Mouse (Mus musculus) thymus, postnatal 0 days (tissue): Measurements from ENCODE around the gene Cachd1. TPM values are rescaled to one million over a fixed set of nuclear protein-coding genes. Genes with fewer than 3 reads are reported as not detected.

Source experiments
- DNase-seq: peaks from one replicate; pipeline ENCODE4 v3.0.0-alpha.2; 2015; ENCODE audit warnings: low spot score
- polyA plus RNA-seq: library from polyadenylated mRNA; unstranded; fragments of >200 nt; fragmentation: Nextera tagmentation; extraction: Ambion mirVana; gene quantifications from 2 replicates; pipeline ENCODE4 v1.2.1, GENCODE M21; 2015

Gene Cachd1
- polyA plus RNA-seq, result 3.5 and 3.9 TPM in 2 replicates

DNA sequence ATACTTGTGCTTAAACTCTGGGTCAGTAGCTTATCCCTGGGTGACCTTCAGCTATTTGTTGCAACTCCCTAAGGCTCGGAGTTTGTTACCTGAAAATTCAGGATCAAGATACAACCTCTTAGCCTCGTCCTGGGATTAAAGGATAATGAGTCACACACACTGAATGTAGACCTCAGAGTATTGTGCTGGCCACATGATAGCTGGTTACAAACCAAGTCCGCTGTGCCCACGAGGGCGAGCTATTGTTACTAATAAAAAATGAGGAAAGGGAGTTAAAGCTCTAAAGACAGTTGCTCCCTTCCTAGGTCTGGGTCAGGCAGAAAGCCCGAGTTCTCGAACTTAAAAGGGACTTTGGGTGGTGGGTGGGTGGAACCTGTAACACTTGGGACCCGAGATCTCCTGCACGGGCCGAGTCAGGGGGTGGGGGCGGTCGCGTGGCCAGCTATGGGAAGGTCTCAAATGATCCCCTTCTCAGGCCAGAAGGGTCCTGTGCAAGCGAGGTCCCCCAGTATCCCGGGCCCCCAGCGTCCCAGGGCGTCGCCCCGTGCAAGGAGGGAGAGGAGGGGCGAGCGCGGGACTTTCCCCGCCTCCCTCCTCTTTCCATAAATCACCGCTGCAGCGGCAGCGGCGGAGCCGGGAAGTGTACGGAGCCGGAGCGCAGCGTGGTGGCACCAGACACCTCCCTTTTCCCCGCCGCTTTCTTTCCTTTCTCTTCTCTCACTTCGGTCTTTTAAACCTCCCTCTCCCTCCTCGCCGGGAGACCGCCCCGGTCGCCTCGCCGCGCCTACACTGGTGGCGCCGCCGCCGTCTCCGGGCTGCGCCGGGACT, at the start of gene Cachd1:
Gene Cachd1 (plus strand): TSS at position 633 of the 828 bp plus-strand sequence.
- no peak for DNase-seq

DNA sequence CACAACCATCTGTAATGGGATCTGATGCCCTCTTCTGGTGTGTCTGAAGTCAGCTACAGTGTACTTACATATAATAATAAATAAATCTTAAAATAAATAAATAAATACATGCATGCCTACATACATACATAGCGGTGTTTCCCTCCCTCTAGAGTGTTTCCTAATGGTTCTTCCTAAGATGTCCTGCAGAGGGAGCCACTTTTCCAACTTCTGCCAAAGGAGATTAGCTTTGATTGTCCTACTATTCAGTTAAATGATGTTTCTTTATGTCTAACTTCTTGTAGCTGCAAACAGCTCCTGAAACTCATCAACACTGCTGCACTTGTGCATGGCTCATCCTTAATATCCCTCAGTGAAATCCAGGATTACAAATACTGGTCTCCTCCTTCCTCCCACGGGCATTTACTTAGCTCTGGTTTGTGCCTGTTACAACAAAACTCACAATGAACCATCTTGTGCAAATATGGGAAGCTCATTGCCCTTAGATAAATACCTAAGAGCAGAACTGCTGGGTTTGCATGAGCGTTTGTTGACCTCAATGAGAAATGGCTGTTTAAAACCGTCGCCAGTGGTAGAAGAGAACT, 47.5 kb upstream of the Cachd1 start:
- no peak for DNase-seq

DNA sequence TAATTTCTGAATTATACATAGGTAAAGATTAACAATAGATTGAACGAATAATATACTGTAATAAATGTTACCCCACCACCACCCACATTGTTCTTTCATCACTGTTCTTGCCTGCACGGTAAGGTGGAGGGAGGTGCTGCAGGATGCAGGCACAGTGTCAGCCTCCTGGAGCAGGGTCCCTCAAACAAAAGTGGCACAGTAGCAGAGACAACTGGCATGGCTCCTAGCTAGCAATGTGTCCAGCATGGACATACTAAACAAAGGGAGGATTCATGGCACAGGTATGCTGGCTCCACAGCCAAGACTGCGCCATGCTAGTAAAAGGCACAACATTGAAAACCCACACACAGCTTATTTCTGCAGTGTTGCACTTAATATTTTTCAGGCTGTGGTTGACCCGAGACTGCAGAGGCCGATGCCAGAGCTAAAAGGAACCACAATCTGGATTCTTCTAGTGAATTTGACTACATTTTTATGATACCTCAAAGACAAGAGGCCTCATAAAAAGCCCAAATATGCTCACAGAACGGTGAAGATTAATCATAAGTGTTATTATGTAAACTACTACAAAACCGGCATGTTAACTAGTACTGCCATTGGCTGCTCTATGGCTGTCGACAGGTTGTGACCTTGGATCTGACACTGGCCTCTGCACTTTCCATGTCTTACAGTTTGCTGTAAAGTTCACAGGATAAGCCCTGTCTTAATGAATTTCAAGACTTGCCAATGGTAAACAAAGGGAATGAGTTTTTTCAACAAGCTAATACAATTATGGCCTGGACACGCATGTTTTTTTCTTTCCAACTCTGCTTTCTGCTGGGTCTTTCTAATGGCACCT, 41.2 kb upstream of the Cachd1 start:
- no peak for DNase-seq

DNA sequence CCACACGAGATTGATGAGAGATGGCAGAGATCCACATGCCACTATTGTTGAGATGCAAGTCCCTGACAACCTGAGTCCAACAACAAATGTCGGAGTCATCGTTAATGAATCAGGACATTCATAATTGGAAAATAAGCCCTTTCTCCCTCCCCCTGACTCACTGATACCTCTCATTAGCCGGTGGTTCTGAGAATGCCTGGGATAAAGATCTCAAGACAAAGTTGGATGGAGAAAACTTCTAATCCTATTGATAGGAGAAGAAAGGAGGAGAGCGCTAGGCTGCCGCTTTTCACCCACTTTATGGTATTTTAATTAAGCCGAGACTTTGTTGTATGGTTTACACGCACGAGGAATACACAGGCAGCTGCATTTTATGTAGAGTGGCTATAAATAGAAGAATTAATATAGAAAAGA, 40.5 kb upstream of the Cachd1 start:
- DNase-seq, result no peak

DNA sequence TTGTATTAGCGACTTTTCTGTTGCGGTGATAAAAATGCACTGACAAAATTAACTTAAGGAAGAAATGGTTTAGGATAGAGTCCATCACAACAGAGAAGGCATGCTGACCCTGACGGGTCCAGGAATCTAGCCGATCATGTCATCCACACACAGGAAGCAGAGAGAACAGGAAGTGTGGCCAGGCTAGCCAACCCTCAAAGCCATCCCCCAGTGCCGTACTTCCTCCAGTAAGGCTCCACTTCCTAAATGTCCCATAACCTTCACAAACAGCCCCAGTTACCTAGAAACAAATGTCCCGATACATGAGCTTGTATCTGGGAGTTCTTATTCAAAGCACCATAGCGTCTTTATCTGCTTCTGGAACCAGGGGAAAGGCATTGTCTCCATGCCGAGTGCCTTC, 32.9 kb upstream of the Cachd1 start:
- no peak for DNase-seq

DNA sequence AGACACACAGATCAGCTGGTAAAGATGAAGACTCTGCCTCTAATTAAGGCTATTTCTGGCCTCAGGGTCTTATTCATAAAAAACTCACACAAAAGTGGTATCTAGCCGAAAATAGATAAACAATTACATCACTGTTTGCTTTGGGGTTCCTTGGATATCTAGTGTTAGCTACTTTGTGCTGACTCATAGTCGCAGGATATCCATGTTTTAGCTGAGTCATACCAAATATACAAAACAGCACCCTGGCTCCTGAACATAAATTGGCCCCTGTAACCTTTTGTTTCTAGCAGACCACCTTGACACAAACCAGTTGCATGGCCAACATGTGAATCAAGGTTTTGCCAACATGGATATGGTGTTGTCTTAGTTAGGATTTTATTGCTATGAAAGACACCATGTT, 24.2 kb upstream of the Cachd1 start:
- DNase-seq, result no peak

DNA sequence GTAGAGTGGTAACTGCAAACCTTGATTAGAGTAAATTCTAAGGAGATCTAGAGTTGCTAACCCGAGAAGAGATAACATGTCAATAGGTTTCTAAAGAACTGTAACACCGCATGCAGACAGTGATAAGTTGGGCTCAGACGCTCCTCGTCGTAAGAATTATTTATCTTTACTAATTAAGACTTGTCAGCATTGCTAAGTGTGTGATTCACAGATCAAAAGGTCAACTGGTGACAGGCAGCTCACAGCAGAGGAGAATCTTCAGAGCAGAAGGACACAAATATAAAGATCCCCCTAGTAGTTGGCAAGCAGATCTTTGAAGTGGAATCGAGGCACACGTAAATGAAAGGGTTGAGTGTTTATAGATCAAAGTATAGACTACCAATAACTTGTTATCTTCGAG, 20.8 kb upstream of the Cachd1 start:
- no peak for DNase-seq

DNA sequence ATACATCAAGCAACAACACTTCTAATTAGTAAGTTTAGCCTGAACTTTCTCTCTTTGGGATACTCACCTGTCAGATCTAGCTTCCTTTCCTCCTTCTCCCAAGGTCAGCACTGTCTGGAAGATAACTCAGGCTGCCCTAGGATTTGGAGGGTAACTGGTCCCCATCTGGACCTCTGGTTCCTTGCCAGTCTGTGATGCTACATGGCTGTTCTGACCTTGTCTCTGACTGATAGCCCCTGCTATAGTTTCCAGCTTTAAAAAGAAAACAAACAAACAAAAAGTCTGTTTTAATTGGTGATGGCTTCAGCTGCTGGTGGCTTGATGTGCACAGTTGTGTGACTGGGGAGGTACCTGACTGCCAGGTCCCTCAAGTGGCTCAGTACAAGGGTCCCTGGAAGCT, 20.0 kb upstream of the Cachd1 start:
- DNase-seq, result no peak

DNA sequence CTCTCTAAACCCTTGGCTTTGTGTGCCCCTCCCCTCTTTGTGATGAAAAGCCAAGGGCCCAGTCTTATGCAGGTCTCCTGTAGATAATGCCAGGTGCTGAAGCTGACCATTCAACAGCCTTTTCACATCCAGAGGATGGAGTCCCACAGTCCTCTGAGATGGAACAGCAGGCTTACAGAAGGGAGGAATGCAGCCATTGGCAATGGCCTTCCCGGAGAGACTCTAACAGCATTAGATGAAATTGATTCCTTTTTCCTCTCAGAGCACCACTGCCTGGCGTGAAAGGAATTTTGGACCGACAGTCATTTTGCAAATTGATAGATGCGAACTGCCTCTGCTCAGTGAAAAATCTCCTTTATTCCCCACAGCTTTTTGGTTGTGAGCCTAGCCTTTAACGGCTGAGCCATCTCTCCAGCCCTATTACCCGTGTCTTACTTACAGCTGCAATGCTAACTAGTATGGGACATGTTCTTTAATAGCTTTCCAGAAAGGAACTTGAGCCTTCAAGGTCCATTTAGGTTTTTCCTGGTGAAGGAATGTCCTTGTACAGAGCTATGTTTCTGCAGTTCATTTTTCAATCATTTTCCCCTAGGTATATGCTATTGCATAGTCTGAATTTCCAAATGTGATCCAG, 18.1 kb upstream of the Cachd1 start:
- no peak for DNase-seq

DNA sequence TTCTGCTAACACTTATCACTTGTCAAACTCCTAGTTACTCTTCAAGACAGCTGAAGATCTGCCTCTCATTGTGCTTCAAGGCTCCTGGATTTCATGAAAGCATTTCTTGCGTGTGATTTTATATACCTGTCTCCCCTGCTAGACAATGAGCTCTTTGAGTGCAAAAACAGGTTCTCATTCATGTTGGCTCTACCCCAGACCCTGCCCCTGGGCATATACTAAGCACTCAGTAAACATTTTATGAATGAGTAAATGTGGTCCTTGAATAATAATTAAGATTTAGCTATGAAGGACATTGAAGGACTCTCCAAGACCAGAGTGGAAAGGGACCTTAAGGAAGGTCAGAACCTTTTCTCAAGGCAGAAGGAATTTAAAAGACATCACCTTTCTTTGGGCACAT, 16.9 kb upstream of the Cachd1 start:
- DNase-seq, result no peak

DNA sequence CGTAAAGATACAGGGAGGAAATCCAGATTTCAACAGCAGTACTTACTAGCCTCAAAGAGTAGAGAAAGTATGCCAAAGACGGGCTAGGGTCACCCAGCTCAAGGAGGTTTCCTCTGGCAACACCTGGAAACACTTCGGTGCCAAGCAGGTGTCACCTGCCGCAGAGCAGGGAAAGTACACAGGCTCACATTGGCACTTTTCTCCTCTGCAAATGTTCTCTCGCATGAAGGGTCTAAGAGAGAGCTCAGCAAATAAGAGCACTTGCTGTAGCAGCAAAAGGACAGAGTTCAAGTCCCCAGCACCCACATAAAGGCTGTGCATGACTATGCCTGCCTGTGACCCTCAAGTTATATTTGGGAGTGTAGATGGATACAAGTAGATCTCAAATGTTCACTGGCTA, 16.1 kb upstream of the Cachd1 start:
- DNase-seq, result no peak

DNA sequence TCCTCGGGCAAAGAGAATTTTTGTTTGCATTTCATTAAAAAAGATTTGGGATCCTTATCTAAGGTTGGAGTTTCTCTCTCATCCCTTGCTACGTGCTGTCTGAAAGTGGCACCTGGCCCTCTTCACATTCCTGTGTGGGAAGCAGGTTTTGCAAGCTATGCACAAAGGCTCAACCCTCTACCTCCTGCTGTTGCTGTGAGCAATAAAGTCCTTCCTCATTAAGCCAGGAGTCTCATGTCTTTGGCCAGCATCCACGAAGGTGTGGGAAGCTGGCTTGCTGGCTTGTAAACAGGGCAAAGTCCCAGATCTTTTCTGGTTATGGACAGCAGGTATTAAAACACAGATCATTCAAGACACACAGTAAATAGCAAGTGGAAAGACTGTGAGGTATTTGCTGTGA, 7.9 kb upstream of the Cachd1 start:
- DNase-seq, result no peak

DNA sequence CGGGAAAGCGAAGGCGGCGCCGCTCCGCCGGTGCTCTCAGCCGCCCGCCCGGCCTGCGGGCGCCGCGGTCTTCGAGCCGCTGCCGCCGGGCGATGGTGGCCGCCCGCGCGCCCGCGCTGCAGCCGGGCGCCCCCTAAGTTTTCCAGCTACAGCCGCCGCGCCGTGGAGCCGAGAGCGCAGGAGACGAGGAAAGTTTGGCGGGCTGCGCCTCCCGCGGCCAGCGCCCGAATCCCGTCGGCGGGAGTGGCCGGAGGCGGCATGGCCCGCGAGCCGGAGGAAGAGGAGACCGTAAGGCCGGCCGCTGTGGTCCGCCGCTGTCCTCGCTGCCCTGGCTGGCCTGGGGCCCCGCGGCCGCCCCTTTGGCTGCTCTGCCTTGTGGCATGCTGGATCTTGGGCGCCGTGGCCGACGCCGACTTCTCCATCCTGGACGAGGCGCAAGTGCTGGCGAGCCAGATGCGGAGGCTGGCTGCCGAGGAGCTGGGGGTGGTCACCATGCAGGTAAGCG, 448 bp downstream of the Cachd1 start:
- DNase-seq, result no peak

DNA sequence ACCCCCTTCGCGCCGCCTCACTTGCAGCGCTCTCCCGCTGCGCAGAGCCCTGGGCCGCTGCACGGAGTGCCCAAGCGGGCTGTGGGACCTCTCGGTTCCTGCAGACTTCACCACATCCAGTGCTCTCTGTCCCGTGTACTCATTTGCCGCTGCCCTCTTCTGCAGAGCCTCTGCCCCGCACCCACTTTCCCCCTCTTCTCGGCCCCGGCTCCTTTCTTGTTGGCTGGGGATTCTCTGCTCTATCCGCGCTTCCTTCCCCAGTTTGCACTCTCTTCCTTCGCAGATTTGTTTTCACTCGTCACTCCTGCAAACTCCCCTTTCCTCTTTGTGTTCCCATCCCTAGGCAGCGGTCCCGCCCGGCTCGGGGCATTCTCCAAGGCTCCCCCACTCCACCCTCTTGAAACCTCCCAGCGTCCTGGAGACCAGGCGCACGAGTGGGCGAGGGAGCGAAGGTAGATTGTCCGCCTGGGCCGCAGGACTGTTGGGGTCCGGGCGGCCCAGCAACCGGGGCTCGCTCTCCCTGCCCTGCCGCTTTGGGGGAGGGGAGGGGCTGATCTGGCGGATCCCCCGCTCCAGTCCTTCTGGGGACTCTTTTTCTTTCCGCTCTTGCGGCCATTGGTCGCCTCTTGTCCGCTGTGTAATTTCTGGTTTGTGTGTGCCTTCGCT, 1.0 kb downstream of the Cachd1 start:
- DNase-seq, result no peak

DNA sequence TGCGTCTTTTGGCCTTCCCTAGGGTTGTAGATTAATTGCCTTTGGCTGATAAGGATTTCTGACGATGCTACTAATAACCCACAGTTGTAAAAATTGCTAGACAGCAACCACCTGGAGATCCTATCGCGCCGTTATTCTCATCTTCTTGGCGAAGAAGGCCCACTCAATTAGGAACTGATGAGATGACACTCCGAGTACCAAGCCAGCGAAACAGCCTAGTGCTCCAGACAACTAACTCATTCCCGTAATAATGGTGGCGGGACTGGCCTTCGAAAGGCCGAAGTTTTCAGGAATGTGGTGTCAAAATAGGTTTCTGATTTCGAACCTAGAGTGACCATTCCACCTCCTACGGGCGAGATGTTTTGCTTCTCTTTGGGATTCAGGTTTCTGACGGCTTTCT, 1.6 kb downstream of the Cachd1 start:
- DNase-seq, result no peak

DNA sequence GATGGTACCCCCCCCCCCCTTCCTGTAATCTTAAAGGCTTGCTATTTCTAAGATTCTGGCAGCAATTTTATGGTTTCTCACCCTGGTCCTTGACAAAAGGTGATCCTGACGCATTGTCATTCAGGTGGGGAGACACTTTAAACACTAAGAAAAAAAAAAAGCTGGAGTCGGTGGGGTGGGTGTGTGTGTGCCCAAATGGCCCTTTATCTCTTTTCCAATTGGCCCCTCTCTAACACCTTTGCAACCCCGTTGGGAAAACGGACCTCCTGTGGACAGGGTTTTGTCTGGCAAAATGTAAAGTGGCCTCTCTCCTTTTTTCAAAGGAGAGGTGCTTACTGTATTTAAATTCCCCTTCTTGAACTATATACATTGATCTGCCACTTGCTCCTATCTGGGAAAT, 2.5 kb downstream of the Cachd1 start:
- DNase-seq, result no peak

DNA sequence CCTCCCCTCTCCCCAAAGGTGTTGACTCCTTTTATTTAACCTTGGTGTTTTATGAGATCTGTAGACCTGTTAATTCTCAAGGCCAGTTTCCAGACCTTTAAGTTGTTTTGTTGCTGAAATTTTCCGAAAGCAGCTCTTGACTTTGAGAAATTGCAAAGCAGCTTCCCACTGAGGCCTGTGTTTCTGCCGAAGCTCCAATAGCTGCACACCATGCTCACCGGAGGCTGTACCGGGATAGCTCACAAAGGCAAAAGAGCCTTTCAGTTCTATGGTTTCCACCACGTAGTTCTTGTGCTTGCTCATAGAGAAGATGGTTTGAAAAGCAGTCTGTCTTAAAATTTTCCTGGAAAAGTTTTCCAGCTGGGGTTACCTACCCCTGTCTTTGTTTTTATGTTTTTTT, 3.2 kb downstream of the Cachd1 start:
- DNase-seq, result no peak

DNA sequence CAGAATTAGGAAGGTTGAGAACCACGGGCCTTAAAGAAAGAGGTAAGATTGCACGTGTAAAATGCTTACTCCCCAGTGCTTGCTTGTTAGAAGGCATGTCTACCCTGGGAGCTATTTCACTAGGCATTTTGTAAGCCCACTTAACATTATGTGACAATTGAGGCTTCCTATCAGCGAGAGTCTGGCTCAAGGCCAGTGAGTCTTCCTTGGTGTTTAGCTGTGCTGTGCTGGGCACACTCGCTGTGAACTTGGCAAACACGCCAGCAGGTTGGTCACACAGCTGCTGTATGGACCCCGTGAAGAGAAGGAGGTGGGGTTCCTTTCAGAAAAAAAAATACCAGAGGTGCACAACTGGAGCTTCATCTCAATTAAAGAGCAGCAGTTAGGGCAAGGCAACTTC, 4.4 kb downstream of the Cachd1 start:
- no peak for DNase-seq

DNA sequence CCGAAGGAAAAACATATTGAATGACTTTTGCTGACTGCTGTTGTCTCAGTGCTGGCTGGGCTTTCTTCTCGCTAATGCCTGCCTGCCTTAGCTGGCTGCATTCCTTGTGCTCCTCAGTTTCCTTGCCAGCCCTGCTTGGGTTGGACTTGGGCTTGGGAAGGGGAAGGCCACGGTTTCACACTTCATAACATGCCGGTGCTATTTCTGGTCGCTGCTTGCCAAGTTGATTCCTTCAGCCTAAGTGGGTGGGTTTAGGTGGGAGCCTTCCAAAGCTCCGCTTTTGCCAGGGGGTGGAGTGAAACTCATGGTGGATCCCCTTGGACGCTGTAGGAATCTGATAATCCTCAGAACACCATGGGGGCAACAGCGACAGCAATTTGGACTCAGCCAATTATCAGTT, 5.9 kb downstream of the Cachd1 start:
- DNase-seq, result no peak

DNA sequence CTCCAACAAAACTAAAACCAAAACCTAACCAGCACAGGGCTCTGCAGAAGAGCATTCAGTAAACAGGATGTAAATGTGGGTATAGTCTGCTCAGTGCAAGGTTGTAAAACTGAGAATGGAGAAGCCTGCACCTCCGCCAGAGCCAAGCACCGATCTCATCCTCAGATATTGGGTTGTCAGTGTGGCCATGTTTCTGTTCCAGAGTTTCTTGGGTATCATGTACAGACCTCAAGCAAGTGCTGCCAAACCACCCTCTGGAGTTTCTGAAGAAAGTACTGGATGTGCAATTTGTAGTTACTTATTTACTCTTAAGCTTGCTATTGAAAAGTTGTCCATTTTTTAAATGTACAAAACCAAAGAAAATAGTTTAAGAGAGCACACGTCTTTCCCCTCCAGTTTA, 6.4 kb downstream of the Cachd1 start:
- DNase-seq, result no peak

DNA sequence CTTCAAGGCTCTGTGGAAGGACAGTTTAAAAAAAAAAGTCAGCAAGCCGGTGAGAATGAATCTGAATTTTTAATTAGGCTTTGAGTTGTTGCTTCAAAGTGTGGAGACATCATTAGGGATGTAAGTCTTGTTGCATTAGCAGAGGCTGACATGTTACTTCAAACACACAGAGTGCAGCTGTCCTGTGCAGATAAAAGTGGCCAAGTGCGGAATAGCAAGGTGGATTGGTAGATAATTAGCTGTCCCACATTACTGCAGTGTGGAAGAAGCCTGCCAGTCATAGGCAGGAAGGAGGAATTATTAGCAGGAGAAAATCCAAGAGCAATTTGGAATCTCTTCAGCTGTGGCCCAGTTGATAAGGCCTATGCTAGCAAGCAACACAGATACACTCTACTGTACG, 10.7 kb downstream of the Cachd1 start:
- DNase-seq, result no peak
